Mouse (Mus musculus): Measurements from ENCODE around the gene Zfp710. TPM values are rescaled to one million over a fixed set of nuclear protein-coding genes. Genes with fewer than 3 reads are reported as not detected.
"Not testable (repeated sequence)": the region's sequence is repeated elsewhere in the genome, so short reads cannot be mapped to it uniquely, and the experiment has no call there.

The Zfp710 gene
- polyA plus RNA-seq, 1 experiment from 2014 or later = 20.5 TPM

- no peak overlapping the region for H3K4me3 ChIP-seq (replicated peaks)
- WGBS = 52% methylated on average over 2 of the region's 2 CpGs
- 0 out of 2 replicates have a peak, but pooled peaks cover 3% of the 10 kb centered on the region for H3K36me3 ChIP-seq
- 0 out of 2 replicates have a peak overlapping the region, but pooled peaks have one; percentile 1 for H3K4me2 ChIP-seq
- H3K27ac ChIP-seq = peak overlapping the region; percentile 71
- H3K27me3 ChIP-seq = no peaks in the 10 kb centered on the region
- H3K4me1 ChIP-seq = peaks cover 82% of the 10 kb centered on the region
- ATAC-seq (replicated peaks; ENCODE audit: low FRiP score) = 0 out of 2 replicates have a peak, but pooled peaks have one; percentile 27
- no peaks in the 10 kb centered on the region for H3K9me3 ChIP-seq (replicated peaks)
- H3K9ac ChIP-seq = no peak overlapping the region
Observed at GRCm38 (mm10) chr7:80049746-80050145, 25.1 kb downstream of the Zfp710 start.

DNA sequence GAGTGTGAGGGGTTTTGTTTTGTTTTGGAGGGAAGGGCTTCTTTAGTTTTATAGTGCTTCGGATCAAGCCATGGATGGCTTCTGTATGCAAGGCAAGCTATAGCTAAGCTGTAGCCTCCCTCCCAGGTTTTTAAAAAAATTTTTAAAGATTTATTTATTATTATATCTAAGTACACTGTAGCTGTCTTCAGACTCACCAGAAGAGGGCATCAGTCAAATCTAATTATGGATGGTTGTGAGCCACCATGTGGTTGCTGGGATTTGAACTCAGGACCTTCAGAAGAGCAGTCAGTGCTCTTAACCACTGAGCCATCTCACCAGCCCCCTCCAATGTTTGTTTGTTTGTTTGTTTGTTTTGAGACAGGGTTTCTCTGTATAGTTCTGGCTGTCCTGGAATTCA lies 25.8 kb downstream of the Zfp710 start:
- H3K4me3 ChIP-seq (replicated peaks); H3K27me3 ChIP-seq; ATAC-seq (replicated peaks; ENCODE audit: low FRiP score); H3K9ac ChIP-seq; H3K36me3 ChIP-seq; H3K4me2 ChIP-seq; H3K9me3 ChIP-seq (replicated peaks): not testable (repeated sequence)
- H3K4me1 ChIP-seq = peaks cover 79% of the 10 kb centered on the region
- H3K27ac ChIP-seq = peak overlapping the region; percentile 71
- 88% methylated on average over 1 of the region's 1 CpGs for WGBS

GRCm38 (mm10) chr7:80051835-80052234 lies 27.2 kb downstream of the Zfp710 start:
- H3K27ac ChIP-seq = peak overlapping the region; percentile 69
- 49% methylated on average over 6 of the region's 6 CpGs for WGBS
- no peaks in the 10 kb centered on the region for H3K9me3 ChIP-seq (replicated peaks)
- H3K36me3 ChIP-seq = 0 out of 2 replicates have a peak, but pooled peaks cover 3% of the 10 kb centered on the region
- H3K4me3 ChIP-seq (replicated peaks) = no peak overlapping the region
- H3K27me3 ChIP-seq = no peaks in the 10 kb centered on the region
- no peak overlapping the region for H3K9ac ChIP-seq
- ATAC-seq (replicated peaks; ENCODE audit: low FRiP score) = no peak
- peaks cover 82% of the 10 kb centered on the region for H3K4me1 ChIP-seq
- peak overlapping the region; percentile 24 for H3K4me2 ChIP-seq

DNA sequence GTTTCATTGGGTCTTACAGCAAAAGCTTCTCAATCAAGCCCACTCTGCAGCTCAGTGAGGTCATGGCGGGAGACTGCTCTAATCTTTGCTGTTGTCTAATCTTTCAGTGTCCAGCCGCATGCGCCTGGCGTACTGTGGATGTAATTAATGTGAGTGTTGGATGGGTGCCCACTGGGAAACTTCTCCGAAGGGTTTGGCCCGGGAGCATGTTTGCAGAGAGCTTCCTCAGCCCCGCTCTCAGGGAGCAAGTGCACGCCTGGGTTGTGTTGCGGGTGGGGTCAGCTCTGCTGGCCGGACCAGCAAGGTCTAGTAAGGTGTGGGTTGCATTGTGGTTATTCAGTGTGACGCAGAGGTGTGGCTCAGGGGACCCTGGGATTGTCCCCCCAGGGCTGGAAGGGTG lies 27.6 kb downstream of the Zfp710 start:
- WGBS = 22% methylated on average over 11 of the region's 11 CpGs
- peak overlapping the region; percentile 24 for H3K4me2 ChIP-seq
- no peak overlapping the region for H3K4me3 ChIP-seq (replicated peaks)
- H3K4me1 ChIP-seq = peaks cover 82% of the 10 kb centered on the region
- ATAC-seq (replicated peaks; ENCODE audit: low FRiP score) = peak; percentile 52
- no peaks in the 10 kb centered on the region for H3K9me3 ChIP-seq (replicated peaks)
- H3K9ac ChIP-seq = no peak overlapping the region
- no peaks in the 10 kb centered on the region for H3K27me3 ChIP-seq
- H3K27ac ChIP-seq = peak overlapping the region; percentile 69
- H3K36me3 ChIP-seq = 0 out of 2 replicates have a peak, but pooled peaks cover 3% of the 10 kb centered on the region

DNA sequence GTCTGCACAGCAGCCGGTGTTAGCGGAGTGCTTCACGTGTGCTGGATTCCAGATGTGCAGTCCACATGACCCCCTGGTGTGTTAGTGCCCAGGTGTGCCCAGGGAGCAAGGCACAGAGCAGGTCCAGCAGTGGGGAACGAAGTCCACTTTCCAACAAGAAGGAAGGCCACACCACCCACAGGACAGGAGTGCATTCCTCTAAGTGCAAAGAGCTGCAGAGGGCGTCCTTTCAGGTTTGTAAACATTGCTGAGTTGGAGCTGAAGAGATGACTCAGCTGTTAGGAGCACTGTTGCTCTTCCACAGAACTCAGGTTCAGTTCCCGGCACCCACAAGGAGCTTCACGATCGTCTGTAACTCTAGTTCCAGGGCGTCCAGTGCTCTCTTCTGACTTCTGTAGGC lies 28.5 kb downstream of the Zfp710 start:
- H3K27me3 ChIP-seq = no peaks in the 10 kb centered on the region
- no peak overlapping the region for H3K4me3 ChIP-seq (replicated peaks)
- WGBS = 92% methylated on average over 9 of the region's 9 CpGs
- ATAC-seq (replicated peaks; ENCODE audit: low FRiP score) = no peak
- H3K4me1 ChIP-seq = peaks cover 82% of the 10 kb centered on the region
- H3K4me2 ChIP-seq = no peak overlapping the region
- no peak overlapping the region for H3K9ac ChIP-seq
- peak overlapping the region; percentile 69 for H3K27ac ChIP-seq
- H3K9me3 ChIP-seq (replicated peaks) = no peaks in the 10 kb centered on the region
- H3K36me3 ChIP-seq = 0 out of 2 replicates have a peak, but pooled peaks cover 3% of the 10 kb centered on the region

GRCm38 (mm10) chr7:80055781-80056180 lies 31.2 kb downstream of the Zfp710 start:
- Histone ChIP-seq H3K36me3 (0 out of 2 replicates have a peak, but pooled peaks cover 3% of the 10 kb centered on the region), H3K4me3 (replicated peaks) (no peak overlapping the region), H3K4me2 (no peak overlapping the region), H3K27me3 (no peaks in the 10 kb centered on the region), H3K4me1 (peaks cover 88% of the 10 kb centered on the region), H3K9me3 (replicated peaks) (no peaks in the 10 kb centered on the region), H3K27ac (peak overlapping the region; percentile 90), H3K9ac (no peak overlapping the region)
- 68% methylated on average over 12 of the region's 12 CpGs for WGBS
- ATAC-seq (replicated peaks; ENCODE audit: low FRiP score) = no peak

- WGBS = 42% methylated on average over 4 of the region's 4 CpGs
- peaks cover 88% of the 10 kb centered on the region for H3K4me1 ChIP-seq
- no peaks in the 10 kb centered on the region for H3K27me3 ChIP-seq
- H3K4me2 ChIP-seq = no peak overlapping the region
- peak; percentile 40; the same call in 1 of the 2 replicates for ATAC-seq (replicated peaks; ENCODE audit: low FRiP score)
- H3K9me3 ChIP-seq (replicated peaks) = no peaks in the 10 kb centered on the region
- H3K27ac ChIP-seq = peak overlapping the region; percentile 90
- 0 out of 2 replicates have a peak, but pooled peaks cover 3% of the 10 kb centered on the region for H3K36me3 ChIP-seq
- H3K4me3 ChIP-seq (replicated peaks) = no peak overlapping the region
- H3K9ac ChIP-seq = no peak overlapping the region
Observed at GRCm38 (mm10) chr7:80057002-80057691, 32.5 kb downstream of the Zfp710 start.

- Histone ChIP-seq H3K4me1 (peaks cover 86% of the 10 kb centered on the region), H3K9me3 (replicated peaks) (no peaks in the 10 kb centered on the region), H3K9ac (no peak overlapping the region), H3K36me3 (0 out of 2 replicates have a peak, but pooled peaks cover 3% of the 10 kb centered on the region), H3K4me2 (peak overlapping the region; percentile 7; the same call in 1 of the 2 replicates), H3K4me3 (replicated peaks) (no peak overlapping the region), H3K27me3 (no peaks in the 10 kb centered on the region), H3K27ac (peak overlapping the region; percentile 90)
- 39% methylated on average over 14 of the region's 14 CpGs for WGBS
- ATAC-seq (replicated peaks; ENCODE audit: low FRiP score) = no peak
Observed at GRCm38 (mm10) chr7:80057781-80058180, 33.2 kb downstream of the Zfp710 start.

- Histone ChIP-seq H3K27me3 (no peaks in the 10 kb centered on the region), H3K36me3 (no peaks in the 10 kb centered on the region), H3K4me2 (no peak overlapping the region), H3K4me3 (replicated peaks) (no peak overlapping the region), H3K4me1 (peaks cover 84% of the 10 kb centered on the region), H3K9ac (0 out of 2 replicates have a peak overlapping the region, but pooled peaks have one; percentile 1), H3K27ac (peak overlapping the region; percentile 90), H3K9me3 (replicated peaks) (no peaks in the 10 kb centered on the region)
- WGBS = 66% methylated on average over 4 of the region's 4 CpGs
- ATAC-seq (replicated peaks; ENCODE audit: low FRiP score) = no peak
Observed at GRCm38 (mm10) chr7:80058405-80059063, 33.9 kb downstream of the Zfp710 start.

- peak overlapping the region; percentile 90 for H3K27ac ChIP-seq
- no peak overlapping the region for H3K4me3 ChIP-seq (replicated peaks)
- peaks cover 87% of the 10 kb centered on the region for H3K4me1 ChIP-seq
- no peaks in the 10 kb centered on the region for H3K9me3 ChIP-seq (replicated peaks)
- 0 out of 2 replicates have a peak overlapping the region, but pooled peaks have one; percentile 1 for H3K9ac ChIP-seq
- no peak for ATAC-seq (replicated peaks; ENCODE audit: low FRiP score)
- no peaks in the 10 kb centered on the region for H3K36me3 ChIP-seq
- WGBS = 66% methylated on average over 13 of the region's 13 CpGs
- H3K4me2 ChIP-seq = no peak overlapping the region
- no peaks in the 10 kb centered on the region for H3K27me3 ChIP-seq
Observed at GRCm38 (mm10) chr7:80059064-80059838, 34.6 kb downstream of the Zfp710 start.

GRCm38 (mm10) chr7:80060012-80060778 lies 35.6 kb downstream of the Zfp710 start:
- WGBS = 67% methylated on average over 10 of the region's 10 CpGs
- Histone ChIP-seq H3K4me3 (replicated peaks) (no peak overlapping the region), H3K4me1 (peaks cover 88% of the 10 kb centered on the region), H3K9ac (no peak overlapping the region), H3K27me3 (no peaks in the 10 kb centered on the region), H3K9me3 (replicated peaks) (no peaks in the 10 kb centered on the region), H3K4me2 (no peak overlapping the region), H3K36me3 (no peaks in the 10 kb centered on the region), H3K27ac (peak overlapping the region; percentile 90)
- ATAC-seq (replicated peaks; ENCODE audit: low FRiP score) = no peak; the same call in 1 of the 2 replicates

All from kidney, embryonic 15.5 days (tissue).